Mouse (Mus musculus): ENCODE data around the gene Ksr2.

Gene Ksr2

DNA sequence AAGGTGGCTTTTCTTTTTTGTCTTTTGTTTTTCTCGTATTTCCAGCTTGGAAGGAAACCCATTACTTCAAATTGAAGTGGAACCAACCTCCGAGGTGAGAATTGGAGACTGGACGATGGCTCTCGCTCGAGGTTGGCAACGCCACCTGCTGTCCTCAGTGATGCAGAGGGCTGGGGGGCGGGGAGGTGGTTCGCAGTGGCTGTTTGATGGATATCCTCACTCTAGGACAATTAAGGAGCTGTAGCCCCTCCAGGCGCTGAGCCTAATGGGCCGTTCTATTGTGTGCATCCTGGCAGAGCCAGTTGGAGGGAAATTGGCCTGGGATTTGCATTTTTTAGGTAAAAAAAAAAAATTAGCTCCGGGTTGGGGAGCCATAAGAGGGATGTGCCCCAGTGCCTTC is 292.8 kb downstream of the Ksr2 start:
- no peak for DNase-seq

DNA sequence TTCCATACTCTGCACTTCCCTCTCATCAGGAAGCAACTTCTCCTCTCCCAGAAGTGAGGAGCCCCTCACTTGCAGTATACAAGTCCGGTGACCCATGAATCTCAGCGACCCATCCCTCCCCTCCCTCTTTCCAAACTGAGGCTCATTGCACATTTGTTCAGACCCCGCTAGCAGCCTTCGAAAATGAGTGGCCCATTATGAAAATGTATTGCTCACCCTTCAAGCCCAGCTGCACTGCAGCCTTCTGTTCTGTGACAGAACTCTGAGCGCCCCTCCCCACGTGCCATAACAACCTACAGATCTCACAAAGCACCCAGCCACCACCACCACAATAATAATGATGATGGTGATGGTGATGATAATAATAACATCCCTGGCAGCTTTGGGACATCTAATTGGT is 295.5 kb downstream of the Ksr2 start:
- DNase-seq, result no peak

DNA sequence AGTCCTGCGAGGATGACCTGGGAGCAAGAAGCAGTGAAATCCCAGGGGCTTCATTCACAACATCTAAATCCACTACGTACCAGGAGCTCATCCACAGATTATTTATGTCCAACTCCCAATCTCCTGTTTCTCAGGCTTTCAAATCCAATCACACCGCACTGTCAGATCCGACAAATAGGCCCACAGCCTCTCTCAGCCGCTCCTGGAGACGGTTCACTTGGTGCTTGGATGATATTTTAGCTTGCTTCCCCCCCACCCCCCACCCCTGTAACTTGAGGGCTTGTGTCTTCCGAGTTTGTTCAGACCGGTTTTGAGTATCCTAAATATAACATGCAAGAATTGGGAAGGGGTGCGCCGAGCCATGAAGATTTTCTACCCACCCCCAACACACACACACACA is 297.8 kb downstream of the Ksr2 start:
- DNase-seq, result no peak

DNA sequence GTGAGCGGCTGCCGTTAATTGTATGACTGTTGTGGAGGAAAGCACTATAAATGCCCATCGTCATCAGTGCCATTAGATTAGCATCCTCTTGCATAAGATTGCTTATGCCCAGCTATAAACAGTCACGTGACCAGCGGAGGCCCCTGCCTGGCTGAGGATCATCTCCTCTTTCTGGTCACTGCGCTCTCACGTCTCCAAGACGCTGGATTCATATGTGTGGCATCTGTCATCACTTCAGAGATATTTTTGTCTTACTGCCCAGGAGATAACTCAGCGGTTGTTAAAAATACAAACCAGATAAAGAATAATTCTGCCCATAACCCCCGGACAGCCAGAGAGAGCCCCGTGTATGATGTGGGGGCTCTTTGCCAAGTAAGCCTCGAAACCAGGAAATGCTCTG is 298.4 kb downstream of the Ksr2 start:
- DNase-seq, result no peak

DNA sequence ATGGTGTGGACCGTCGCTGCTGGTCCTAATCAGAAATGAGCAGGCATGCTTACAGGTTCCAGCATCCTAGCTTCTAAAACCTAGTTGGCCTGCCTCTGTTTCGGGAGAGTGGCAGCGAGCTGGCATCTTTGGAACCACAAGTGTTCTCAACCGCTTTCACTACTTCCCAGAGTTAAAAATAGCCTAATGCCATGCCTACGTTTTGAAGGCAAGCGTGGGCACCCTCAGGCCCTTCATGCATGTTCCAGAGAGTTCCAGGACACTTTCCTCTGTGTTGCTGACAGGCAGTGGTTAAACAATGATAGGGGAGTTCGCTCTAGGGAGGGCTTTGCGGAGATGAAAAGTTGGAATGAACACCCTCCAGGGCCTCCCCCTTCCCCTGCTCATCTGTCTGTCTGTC is 303.3 kb downstream of the Ksr2 start:
- DNase-seq, result no peak

DNA sequence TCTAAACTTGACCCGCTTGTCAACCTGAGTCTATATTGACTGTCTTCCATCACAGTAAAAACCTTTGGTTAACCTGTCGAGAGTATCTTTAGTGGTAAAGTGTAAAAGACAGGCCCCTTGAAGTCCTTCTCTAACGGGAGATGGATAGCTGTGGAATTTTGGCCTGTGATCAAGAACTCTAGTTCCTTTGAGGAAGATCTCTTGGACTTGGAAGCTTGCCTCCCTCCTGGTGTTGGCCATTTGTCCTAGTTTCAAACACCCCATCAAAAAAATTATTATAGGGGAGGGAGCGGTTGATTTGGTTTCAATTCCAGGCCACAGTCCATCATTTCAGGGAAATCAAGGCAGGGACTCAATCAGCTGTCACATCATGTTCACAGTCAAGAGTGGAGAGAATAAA is 309.5 kb downstream of the Ksr2 start:
- no peak for DNase-seq

DNA sequence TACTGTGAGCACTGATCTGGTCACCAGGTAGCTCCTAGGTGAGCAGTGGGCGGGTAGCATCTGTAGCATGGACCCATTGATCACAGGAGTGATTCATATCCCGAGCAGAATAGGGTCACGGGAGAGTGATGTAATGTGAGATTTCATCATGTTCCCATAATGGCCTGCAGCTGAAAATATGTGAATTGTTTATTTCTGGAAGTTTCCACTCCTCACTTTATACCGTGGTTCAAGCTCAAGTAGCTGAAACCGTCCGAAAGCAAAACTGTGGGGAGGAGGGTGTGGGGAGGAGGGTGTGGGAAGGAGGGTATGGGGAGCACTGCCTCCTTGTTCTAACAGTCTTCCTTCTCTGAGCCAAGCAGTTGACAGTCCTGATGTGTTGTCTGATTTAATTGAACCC is 312.7 kb downstream of the Ksr2 start:
- DNase-seq, result no peak

DNA sequence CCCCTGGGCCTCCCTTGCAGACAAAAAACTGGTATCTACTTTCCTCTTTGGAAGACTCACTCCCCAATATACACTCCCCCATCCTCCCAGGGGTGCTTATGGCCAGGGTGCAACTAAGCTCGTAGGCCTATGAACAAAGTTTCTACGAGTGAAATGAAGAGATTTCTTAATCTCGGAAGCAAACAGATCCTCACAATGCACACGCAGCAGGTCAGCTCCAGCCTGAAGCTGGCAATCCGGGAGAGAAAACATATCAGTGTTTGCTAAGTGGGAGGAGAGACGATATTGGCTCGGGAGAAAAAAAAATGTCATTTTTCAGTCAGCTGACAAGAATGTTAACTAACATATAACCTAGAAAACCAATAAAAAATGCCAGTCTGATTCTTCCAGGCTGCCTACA is 313.3 kb downstream of the Ksr2 start:
- no peak for DNase-seq

DNA sequence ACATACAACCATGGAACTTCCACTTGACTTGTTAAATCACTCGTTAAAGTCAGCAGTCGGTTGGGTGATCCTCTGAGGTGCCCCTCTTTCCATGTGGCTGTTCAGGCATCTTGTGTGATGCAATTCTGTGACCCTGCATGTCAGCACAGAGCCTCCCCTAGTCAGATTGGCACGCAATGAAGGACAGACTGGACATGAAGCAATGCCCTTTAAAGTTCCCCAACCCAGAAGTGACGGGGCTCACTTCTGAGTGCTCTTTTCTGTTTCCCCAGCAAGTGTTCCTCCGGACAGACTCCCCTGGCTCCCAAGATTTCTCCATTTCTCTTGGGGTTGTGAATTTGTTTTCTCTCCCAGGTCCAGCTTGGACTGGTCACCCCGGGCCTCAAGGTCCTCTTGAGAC is 317.5 kb downstream of the Ksr2 start:
- DNase-seq, result no peak

DNA sequence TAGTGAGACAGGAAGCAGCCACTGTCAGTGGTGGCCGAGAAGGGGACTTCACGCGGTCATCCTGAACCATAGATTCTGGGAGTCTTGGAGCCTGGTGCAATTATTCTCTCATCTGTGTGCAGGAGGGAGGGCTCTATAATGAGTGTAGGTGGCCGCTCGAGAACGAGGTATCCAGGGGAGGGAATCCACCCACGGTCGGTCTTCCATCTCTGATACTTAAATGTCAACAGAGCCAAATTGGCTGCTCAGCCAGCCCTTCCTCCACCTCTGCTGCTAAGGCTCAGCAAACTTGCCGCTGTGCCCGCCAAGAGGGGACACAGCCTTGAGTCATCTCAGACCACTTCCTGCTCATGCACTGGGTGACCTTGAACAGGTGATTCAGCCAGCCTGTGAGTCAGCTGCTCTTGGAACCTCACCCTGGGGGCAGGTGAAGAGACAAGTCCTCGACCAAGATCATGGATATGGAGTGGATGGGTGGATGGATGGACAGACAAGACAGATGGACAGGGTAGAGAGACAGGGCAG is 330.9 kb downstream of the Ksr2 start:
- no peak for DNase-seq

DNA sequence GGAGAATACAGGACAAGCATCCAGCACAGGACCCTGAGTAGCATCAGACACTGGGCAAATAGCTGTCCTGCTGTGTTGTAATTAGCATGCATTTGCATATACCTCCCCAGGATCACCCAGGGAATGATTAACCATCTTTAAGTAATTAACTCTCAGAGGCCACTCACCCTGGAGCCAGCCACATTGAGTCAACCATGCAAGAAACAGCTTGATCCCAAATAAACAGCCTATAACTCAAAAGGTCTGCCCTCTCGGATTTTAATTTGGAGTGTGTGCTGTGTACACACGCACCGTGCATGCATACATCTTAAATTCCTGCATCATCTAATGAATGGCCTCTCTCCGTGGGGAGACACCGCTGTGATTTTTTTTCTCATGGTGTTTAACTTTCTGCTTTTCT is 335.6 kb downstream of the Ksr2 start:
- DNase-seq, result no peak

DNA sequence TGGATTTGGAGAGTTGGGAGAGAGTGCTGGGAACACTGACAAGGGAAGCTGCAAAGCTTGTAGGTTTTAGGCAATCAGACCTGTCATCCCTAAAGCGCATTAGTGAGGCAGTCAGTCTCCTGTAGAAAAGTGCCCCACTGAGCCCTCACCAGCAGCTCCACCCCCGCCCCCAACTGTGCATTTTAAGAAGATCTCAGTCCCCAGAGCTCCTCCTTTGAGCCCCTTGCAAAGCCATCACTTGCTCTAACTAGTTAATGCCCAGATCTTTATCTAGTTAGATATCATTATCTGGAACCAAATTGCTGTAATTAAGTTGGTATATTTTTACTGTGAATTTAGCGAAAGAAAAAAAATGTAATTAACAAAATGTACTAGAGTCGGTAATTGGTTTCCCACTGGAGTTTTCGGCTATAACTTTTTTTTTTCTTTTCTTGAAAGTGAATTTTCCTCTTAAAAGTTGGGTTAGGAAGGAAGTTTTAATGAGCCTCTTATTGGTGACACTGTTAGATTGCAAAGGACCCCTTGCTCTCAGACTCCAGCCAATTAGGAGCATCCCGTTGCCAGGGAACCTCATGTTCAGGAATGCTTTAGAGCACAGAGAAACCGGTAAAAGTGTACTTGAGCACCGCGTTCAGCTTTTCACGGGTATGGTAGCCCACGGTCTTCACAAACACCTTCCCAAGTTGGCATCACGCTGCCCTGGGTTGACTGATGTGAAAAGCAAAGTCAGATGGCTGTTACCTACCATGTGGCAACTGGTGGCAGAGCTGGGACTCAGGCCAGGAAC is 344.1 kb downstream of the Ksr2 start:
- no peak for DNase-seq

DNA sequence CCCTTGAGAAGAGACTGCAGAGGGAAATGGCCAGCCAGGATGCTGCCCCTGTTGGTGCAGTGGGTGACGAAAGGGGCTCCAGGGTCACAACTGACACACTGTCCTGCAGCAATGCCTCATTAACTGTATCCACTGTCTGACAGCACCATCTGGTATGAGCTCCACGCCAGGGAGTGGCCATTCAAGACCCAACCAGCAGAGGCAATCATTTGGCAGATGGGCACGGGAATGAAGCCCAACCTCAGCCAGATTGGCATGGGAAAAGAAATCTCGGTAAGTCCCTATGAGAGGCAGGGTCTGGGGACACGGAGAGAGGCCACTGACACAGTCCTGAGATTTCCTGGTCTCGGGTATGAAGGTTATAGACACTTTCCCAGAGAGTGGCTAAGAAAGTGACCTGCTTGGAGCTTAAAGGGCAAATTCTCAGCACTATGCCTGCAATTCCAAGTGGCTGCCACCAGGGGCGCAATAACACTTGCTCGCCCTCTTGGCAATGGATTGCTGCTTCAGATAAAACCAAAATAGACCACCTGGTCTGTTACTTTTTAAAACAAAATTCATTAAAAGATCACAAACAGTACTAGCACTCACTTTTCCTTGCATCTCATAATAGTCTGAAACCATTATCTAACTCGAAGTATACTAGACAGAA is 347.5 kb downstream of the Ksr2 start:
- DNase-seq, result no peak

DNA sequence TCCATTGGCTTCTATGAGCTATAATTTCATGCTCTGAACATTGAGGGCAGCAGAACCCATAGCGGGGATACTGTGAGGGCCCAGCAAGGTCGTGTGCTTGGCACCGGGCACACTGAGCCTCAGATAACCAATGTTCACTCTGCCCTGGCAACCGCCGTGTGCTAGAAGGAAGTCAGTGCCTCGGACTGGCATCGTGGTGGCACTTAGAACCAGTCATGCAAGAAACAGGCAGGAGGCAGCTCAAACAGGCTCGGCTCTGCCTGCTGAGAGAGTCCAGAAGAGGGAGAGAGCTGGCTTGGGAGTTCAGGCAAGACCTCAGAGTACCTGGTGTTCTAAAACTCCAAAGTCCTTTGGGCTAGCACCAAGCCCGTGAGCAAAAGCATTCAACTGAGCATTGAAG is 350.7 kb downstream of the Ksr2 start:
- no peak for DNase-seq

DNA sequence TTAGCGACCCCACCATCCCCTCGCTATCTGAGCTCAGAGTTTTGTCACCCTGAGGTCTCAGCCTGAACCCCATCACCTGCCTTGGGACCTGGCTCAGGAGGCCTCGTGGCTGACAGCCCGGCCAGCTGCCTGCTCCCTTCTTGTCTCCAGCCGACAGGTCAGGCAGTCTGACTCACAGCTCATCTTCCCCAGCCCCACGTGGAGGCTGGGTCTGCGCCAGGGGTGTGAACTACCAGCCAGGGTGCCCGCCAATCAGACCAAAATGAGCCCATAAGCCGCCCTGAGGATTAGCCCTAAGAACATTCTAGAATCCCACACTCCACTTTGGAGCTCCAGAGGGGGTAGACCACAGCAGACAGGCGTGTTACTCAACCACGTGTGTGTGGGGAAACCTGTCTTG is 365.4 kb downstream of the Ksr2 start:
- no peak for DNase-seq

DNA sequence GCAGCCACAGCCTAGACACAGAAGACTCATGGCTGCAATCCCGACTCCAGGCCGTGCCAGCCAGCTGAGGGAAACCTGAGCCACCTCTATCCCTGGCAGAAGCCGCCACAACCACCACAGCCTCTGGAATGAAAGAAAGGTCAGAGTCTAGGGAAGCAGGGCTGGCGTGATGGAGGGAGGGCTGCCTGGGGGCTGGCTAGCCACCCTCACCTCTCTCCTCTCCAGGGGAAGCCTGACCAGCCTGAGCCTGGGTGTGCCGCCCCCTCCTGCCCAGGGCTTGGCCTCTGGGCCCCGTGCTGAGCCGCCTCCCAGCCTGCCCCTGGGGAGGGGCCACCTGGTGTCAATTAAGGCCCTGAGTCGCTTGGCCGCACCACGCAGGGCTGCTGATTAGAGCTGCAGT is 366.9 kb downstream of the Ksr2 start, which contains the start of gene Nos1:
Gene Nos1 (plus strand): TSS at position 352 of the 400 bp plus-strand sequence.
- no peak for DNase-seq

DNA sequence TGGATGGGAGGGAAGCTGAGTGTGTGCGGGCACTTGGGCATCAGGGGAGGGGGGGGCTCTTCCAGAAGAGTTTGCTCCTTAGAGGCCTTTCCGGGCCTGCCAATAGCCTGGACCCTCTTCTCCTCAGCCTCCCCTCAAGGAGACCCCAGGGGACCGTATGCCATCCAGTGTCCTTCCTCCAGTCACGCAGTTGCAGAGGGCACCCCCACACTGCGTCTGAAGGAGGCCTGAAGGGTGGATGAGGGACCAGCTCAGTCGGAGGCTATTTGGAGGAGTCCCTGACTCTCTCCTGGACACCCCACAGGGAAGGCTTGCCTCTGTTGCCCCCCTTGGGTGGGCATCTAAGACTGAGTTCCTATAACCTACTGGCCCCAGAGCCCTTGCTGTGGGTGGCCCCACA is 367.4 kb downstream of the Ksr2 start:
- no peak for DNase-seq

DNA sequence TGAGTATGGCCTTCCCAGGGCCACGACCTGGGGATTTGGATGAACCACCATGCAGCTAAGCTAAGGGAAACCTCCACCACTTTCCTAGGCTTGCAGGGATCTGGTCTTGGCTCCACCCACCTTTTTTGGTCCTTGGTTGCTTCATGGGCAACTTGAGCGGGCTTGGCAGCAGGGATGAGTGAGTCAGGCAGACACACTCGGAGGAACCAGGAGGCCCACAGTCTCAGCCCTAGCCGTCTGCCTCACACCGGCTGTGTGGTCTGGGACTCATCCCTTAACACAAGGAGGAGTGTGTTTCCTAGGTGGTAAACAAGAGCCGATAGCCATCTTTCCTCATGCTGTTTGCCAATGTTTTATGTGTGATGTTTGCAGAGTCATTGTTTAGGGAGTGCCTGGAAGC is 376.3 kb downstream of the Ksr2 start:
- DNase-seq, result no peak

DNA sequence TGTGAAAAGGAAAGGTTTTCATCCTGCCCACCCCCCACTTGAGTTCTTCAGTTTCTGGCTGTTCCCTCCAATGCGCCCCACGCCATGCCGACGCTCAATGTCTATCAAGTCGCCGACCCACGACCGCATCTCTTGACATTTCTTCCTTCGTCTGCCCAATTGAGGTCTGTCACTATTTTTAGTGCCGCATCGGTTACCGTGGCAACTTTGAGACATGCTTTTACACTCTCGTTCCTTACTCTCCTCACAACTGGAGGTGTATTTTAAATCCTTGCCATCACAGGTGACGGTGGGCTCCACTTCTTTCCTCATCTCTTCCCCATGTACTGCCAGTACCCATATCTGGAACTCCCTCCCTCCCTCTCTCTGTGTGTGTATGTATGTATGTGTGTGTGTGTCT is 378.1 kb downstream of the Ksr2 start:
- no peak for DNase-seq

DNA sequence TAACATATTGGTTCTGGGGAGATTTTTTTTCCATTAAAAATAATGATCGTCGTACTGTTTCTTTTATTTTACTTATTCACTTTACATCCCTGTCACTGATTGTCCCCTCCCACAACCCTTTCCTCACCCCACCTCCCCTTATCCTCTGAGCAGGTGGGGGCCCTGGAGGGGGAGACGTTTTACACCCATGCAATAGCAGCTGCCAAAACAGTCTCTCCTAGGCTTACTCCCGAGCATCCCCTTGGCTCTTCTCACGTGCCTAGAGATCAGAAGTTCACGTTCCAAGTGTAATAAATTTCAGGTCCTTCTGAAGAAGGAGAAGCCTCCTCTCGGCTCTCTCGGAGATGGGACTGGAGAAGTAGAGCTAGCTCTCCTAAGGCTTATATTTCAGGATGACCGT is 387.0 kb downstream of the Ksr2 start:
- no peak for DNase-seq

DNA sequence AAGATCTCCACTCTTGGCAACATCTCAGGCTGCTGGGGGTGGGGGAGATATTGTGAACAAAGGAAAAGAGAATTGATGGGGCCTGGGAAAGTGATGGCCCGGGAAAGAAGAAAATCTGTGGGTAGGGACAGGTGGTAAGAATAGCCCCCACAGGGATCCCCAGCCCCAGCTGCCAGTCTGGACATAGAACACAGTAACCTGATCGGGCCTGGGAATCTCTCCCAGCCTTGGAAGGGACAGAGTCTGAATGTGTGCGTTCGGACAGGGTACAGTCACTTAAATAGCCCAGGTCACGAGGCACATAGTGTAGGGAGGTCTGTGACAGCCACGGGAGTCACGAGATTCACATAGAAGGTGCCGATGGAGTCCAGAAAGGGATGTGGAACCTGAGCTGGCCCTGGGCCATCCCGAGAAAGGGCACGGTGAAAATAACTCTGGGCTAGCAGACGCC is 388.3 kb downstream of the Ksr2 start:
- DNase-seq, result no peak

DNA sequence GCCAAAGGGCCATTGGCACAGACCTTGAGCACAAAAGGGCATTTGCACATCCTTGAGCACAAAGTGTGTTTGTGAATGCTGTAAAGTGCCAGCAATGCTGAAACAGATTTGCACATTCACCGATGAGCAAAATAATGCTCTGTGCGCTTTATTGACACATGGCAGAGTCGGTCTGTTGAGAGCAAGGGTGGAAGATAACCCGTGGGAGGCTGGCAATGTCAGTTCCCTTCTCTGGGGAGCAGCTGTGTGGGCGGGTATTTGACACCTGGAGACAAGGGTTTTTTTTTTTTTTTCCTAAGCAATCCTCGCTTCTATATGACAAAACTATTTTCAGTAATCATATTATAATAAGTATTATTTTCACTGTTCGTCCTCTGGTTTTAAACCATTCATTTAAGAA is 389.8 kb downstream of the Ksr2 start:
- DNase-seq, result no peak

DNA sequence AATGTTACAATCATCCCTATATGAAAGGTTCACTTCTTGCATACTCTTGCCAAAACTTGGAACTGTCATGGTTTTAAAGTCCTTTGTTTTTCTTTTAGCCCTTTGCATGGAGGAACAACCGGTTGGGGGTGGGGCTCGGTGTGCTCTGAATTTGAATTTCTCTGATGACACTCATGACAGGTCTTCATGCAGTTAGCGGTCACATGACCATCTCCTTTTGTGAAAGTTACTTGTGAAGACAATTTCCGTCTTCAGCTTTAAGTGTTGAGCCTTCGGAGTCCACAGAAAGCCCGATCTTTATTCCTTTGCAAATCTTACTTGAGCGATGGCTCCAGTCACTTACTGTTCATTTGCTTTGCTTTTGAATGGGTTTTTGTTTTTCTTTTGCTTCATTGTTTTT is 397.1 kb downstream of the Ksr2 start:
- DNase-seq, result no peak

DNA sequence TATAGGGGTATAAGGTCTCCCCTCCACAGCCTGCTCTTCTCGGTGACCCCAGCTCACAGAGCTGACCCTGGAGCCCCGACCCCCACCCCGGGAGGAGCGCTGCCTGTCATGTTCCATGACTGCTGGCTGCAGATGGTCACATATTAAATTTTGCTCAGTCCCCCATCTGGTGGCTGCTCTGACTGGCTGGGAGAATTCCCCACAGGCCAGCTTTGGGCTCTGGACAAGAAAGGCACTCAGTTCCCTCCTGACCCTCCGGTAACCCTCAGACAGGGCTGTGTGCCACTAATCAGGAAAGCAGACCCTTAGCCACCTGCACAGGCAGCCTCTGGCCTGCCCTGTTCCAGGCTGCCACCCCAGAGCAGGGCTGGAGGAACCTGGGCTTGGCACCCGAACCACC is 405.0 kb downstream of the Ksr2 start:
- no peak for DNase-seq

DNA sequence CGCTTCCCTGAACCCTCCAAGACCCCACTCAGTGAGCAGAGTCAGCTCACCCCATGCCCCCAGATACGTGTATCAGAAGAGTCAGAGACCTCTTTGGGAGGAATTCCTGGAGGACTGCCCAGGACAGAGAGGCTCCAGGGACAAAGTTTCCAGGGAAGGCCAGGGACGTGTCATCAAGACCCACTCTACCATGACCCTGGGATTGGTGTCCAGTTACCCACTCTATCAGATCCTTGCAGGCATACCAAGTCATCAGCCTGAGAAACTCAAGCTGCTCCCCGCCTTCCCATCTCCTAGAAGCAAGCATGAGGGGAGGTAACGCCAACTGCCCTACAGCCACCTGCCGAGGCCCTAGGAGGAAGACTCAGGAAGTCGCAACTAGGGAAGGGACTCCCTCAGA is 406.6 kb downstream of the Ksr2 start:
- DNase-seq, result no peak
